Mouse (Mus musculus) adipocyte (in vitro differentiated cells): ENCODE measurements at regions not wholly inside any gene's neighbourhood (a gene's known extent, or its start where the extent isn't known, plus 50 kb on each side); places are given as distances from the start of the nearest gene placed in this dataset.

Source experiments
- DNase-seq: peaks from one replicate; pipeline ENCODE4 v3.0.0-alpha.2; 2016; ENCODE audit warnings: low spot score

DNA sequence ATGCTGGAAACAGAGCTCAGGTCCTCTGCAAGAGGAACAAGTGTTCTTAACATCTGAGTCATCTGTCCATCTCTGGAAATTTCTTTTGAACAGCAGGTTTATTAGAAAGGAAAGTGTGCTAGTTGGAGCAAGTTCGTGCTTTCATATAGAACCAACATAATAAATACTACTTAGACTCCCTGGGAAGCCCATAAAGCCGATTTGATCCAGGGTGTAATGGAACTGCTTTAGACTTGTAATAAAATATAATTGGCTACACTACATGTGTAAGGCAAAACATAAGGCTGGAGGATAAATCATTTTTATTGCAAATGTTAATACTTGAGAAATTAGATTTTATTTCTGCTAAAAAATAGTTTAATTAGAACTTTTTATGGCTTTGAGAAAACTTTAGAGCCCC lies 510.0 kb upstream of the Id4 start:
- no peak for DNase-seq

DNA sequence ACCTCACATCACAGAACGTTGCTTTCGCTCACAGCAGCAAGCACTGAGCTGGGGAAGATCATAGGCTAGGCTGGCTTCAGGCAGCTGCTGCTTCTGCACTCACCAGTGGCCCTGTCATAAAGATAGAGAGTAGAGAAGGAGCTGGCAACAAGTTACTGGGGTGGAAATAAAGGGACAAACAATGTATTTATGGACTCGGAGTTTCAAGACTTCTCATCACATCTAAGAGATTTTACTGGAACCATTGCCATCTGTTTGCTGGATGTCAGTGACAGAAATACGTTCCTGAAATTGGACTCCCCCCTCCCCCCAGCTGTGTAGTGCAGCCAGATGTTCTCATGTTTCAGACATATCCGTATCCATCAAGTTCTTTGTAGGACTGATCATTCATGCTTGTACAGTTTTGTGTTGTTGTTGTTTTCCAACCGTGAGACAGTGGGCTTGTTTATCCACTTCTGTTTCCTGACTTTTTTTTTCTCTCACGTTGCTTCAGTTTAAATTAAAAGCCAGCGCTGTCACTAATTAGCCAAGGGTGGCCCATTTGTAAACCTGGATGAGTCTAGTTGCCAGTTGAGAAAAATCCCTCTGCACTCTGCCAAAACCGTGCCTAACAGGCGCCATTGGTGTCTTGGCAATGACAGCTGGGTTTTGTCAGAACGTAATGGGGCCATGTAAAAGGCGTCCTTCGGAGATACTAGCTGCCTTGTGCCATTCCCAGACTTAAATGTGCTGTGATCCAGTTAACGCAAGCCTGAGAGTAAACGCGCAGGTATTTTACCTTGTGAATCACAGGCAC lies 496.0 kb upstream of the Id4 start:
- no peak for DNase-seq

- DNase-seq, result no peak
Measured at GRCm38 (mm10) chr13:47768963-47769527, 492.0 kb upstream of the Id4 start.

DNA sequence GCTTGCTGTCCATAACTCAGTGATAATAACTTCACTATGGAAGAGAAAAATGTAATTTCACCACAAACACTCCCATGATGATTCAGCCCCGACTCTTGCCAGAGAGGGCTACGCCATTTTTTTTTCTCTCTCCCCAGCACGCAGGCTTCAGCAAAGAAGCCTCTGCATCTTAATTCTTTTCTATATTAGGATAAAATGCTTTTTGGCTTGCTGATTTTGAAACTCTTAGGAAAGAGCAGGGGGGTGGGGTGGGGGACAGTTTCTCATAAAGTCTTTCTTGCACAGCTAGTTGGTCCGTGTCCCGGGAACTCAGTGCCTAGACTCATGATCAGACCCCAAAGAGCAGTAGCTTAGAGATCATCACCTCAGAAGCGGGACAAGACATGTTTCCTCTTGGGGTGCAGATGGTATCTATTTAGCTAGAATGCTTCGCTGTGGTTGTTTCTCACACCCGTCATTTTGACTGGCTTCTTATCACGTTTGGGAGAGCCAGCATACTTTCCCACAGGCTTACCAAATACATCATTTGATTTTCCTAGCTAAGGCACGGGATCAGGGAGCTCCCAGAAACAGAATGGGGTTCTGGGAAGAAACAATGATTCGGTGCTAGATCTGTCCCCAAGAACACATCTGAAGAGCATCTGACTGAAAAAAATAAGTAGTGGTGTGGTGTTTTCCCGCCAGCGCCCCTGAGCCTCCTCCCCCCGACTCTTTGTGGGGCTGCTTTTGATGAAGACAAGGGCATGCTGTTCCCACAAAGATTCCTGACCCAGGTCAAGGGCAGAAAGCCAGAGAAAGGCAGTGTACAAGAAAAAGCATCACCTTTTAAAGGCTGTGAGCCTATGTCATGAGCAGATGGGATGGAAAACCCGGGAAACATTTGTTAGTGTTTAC lies 483.6 kb upstream of the Id4 start:
- peak; percentile 21 for DNase-seq

DNA sequence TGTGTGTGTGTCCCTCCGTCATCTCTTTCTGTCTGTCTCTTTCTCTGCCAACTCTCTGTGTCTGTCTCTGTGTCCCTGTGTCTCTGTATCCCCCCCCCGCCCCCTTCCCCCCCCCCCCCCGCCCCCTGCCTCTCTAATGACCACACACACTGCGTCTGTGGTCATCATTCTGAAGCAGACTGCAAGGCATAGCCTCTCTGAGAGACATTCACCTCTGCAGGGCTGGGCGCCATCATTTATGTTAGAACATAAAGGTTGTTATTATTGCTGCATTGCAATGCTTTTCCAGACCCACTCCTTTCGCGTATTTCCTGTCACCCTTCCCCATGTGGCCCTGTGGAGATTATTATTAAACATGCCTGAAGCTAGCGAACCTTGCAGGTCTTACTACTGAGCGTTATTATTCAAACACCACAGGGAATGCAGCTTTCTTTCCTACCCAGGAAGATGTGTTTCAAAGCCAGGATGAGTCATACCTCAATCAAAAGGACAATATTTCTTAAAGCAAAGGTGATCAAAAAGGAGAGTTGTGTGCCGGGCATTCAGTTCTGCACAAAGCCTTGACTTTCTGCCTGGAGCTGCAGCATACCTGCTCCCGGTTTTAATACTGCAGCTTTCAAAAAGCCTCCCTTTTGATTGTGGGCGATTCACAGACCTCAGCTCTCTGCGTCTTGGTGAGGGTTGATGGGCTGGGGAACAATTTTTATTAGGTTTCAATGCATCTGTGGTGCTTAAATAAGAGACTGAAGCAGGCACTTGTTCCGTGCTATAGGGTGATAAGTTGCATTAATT lies 482.6 kb upstream of the Id4 start:
- no peak for DNase-seq

DNA sequence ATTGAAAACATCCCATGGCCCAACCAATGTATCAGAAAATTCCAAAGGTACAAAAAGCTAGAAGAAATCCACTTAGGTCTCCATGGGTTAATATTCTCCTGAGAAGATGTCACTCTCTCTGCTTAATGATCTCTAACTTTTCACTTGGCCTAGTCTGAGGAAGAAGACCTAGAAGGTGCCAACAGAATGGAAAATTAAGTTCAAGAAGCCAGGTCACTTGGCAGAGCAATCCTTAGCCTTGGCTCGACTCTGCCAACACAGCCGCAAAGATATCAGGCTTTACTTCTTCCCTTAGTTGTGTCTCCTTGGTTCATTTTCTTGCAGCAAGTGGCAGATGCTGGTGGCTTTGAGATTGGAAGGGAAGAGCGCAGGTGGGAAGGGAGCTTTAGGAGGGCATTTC lies 476.6 kb upstream of the Id4 start:
- DNase-seq, result no peak

GRCm38 (mm10) chr13:47797859-47798258 lies 463.2 kb upstream of the Id4 start:
- DNase-seq, result peak; percentile 10

GRCm38 (mm10) chr13:47811711-47812415 lies 449.2 kb upstream of the Id4 start:
- DNase-seq, result no peak

GRCm38 (mm10) chr13:47818924-47819564 lies 442.0 kb upstream of the Id4 start:
- no peak for DNase-seq

DNA sequence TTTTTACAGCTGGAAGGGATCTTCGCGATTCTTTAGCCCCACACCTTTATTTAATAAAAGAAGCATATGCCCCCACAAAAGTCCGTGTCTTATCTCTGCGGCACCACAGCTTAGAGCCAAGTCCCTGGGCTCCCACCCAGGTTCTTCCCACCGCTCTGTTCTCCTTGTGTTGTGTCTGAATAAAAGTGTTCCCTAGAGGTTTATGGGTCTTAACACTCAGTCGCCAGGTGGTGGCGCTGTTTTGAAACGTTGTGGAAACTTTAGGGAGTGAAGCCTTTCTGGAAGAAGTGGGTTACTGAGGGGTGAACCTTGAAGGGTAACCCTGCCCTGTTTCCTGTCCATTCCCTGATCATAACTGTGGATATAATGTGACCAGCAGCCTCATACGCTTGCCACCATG lies 424.5 kb upstream of the Id4 start:
- DNase-seq, result no peak

DNA sequence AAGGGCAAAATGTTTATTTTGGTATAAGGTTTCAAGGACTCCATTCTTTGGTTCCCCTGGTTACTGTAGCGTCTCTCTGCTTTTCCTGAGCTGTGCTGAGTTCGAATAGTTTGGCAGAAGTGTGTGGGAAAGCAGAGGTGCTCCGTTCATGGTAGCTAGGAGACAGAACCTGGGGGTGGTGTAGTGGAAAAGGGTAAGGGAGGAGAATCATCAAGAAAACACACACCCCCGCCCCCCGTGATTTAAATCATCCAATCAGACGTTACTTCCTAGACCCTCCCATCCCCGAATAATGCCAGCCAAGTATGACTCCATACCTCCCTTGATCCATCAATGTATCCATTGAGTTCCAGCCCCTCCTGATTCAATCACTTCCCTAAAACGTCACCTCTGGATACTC lies 418.6 kb upstream of the Id4 start:
- no peak for DNase-seq

- no peak for DNase-seq
Measured at GRCm38 (mm10) chr13:47843011-47843410, 418.0 kb upstream of the Id4 start.

DNA sequence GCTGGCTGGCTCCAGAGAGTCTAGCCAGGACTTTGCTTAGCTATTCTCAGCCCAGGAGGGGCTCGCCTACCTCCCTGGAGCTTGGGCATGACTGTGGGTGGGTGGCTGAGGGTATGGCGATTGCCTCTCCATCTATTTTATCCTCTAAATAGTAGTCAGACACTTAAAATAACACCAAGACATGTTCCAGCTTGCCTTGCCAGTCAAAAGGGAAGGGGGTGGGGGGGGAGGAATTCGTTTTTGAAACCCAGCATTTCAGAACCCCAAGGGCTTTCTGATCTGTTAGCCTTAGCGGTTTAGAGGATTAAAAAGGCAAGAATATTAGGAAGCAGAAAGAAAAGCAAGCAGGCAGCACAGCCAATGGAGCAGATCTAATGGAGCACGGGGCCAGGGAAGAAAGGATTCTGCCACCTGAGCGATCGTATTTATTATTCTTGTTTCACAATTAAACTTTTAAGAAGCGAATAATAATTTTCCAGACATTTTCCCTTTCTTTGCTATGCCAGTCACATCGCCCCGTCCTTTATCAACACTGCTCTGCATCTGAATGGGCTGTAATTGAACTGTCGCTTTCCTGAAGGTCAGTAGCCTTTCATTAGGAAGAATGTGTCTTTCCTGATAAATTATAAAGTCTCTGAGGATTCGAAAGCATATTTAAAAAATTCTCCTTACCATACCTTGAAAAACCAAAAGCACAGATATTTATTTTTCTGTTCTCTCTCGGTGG lies 417.3 kb upstream of the Id4 start:
- no peak for DNase-seq

DNA sequence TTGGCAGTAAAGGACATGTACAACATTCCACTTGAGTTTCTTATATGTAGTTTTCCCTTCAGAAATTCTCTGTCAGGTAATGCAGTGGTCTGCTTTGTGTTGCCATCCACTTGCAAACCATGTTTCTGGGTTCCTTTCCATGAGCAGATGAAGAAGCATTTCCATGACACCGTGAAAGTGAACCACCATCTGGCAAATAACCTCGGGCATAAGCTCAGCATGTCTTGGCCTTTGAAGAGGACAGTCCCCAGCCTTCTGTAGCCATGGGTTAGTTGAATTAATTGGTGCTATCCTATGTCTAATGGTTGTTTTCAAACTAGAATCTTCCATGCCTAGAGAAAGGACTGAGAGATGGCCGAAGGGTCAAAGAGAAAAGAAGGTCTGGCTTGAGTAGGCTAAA lies 414.3 kb upstream of the Id4 start:
- no peak for DNase-seq

DNA sequence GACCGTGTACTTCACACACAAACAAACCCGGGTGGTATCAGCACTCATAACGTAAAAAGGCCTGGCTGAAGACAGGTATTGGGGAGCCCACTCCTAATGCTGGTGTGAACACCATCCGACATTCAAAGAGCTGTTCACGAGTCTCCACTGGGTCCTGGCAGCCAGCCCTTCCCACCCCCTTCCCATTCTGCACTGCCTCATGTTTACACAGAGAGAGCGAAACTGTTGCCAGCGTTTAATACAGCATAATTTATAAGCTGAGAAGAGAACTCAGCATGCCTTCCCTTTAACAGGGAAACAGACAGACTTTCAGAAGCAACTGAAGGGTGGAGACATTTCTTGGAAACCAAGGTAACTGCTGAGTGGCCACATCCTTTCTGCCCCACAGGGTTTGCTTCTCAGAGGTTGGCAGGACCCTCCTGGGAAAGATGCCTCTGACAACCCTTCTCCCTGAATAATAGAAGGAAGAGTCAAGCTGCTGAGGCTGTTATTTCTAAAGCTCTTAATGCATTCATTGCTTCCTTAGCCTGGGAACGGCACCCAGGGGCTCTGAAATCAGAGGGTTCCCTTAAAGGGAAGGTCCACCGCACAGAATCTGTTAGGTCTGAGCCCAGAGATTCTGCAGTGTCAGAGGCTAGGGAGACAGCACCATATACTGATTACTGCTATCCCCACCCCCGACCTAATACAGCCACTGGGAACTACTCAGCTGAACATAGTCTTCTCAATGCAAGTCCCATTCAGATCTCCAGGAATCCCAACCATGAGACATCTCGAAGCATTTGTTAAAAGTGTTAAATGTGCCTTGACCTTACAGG lies 412.4 kb upstream of the Id4 start:
- DNase-seq, result no peak

- DNase-seq, result no peak
Measured at GRCm38 (mm10) chr13:47855422-47856108, 405.5 kb upstream of the Id4 start.

DNA sequence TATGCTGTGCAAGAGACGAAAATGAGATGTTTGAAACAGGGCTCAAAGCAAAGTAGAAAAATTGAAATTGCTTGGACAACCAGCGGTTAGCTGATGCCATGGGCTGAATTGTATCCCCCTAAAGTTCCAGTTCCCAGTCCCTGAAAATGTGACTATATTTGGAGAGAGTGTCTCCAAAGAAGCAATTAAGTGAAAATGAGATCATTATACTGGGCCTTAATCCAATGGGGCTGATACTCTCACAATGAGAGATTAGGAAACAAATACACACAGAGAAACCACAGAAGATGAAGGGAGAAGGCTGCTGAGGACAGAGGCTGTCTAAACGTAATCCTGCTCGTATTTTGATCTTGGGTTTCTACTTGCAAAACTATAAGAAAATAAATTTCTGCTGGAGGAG lies 402.1 kb upstream of the Id4 start:
- no peak for DNase-seq

DNA sequence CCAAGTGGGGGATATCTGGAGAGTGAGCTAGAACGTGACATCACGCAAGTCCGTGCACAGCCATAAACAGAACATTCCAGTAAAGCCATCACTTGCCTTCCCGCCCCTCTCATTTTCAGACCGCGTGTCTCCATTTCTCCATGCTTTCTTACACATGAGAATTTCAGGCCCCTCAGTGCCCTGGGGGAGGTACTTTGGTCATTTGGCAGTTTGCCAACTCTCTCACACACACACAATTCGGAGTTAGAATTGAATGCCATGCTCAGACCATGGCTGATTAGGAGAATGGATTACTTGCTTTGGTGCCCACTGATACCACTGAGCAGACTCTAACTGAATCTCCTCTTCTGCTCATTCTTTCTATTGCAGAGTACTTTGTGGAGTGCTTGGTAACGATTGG lies 400.7 kb upstream of the Id4 start:
- no peak for DNase-seq

GRCm38 (mm10) chr13:47862896-47863295 lies 398.1 kb upstream of the Id4 start:
- DNase-seq, result no peak
